Mouse (Mus musculus) megakaryocyte, embryonic 14.5 days (primary cell): ENCODE results near the gene Vmn1r9.

Source experiments
- FLI1 ChIP-seq: IDR thresholded peaks from 2 replicates; pipeline ENCODE4 v1.6.1; 2012; ENCODE audit warnings: low read length, inconsistent platforms, mixed read lengths
- GATA1 ChIP-seq: IDR thresholded peaks from 3 replicates; pipeline ENCODE4 v1.6.1; 2012; ENCODE audit warnings: mixed read lengths, low read length, inconsistent platforms, borderline replicate concordance

DNA sequence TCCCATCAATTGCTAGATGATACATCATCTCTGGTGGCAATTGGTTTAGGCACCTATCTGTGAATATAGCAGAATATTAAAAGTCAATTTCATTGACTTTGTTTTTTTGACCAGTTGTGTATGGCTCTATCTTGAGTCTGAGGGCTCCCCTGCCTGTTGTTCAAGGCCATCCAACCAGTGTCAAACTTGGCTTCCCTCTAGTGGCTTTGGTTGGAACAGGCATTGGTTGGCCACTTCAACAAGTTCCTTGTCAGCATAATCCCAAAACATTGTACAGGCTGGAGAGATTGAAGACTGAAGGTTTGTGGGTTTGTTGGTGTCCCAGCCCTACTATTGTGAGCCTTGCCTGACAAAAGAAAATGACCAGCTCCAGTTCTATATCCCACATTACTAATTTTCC, 2.9 kb upstream of the Vmn1r9 start:
- TF ChIP-seq GATA1 (no peak), FLI1 (no peak)
